Comparison of ENCODE assay signal across 9 mouse cellular contexts in the genomic region with DNA sequence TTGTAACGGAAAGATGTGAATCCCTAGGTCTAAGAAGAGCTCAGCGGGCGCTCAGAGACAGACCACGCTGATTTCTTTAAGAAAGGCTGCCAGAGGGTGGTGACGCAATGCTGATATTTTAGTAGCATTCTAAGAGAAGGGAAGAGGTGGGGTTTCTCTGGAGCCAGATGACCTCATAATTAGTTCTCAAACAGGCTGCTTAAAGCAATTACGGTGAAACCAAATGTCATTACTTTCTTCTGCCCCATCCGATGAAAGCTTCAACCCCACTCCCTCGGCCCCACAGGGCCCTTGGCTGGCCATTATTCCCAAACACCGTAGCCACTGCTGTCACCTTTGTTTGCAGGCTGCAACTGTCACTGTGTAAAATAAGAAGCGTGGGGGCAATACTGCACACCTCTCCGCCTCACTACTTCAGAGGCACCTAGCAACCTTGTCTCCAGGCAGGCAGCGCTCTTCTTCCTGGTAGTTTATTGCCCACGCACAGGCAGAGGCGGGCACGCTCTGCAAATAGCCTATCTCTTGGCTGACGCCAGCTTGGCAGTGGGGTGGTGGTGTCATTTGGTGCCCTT. TPM values are rescaled to one million over a fixed set of nuclear protein-coding genes. Genes with fewer than 3 reads are reported as not detected.
DNase-seq lines count a peak whose midpoint lies in the region; ATAC-seq lines count a peak whose summit lies in the region.
"Had no signal": no experiment of that assay in that cellular context is flagged by ENCODE, and none has a peak within 500 bp of the region (broad histone marks: within the 10 kb centered on the region; RNA-seq: fewer than 3 reads in every experiment).

No protein-coding gene starts in this region.

- peak overlapping the region; percentile 10; the same call in 1 of the 2 replicates for H3K9ac ChIP-seq in forebrain, embryonic 13.5 days
- peak overlapping the region; percentile 15 for H3K9ac ChIP-seq in heart, embryonic 13.5 days
- H3K9ac ChIP-seq in lung, embryonic 16.5 days (ENCODE audit: low read length), result no peak overlapping the region

- no peaks in the 10 kb centered on the region for H3K9me3 ChIP-seq in forebrain, embryonic 13.5 days (replicated peaks)
- H3K9me3 ChIP-seq in heart, embryonic 13.5 days, result no peaks in the 10 kb centered on the region
- H3K9me3 ChIP-seq in lung, embryonic 16.5 days (ENCODE audit: control insufficient read depth, low read length), result no peaks in the 10 kb centered on the region

- H3K27me3 ChIP-seq in forebrain, embryonic 13.5 days, result no peaks in the 10 kb centered on the region
- H3K27me3 ChIP-seq in heart, embryonic 13.5 days (replicated peaks), result no peaks in the 10 kb centered on the region
- no peaks in the 10 kb centered on the region for H3K27me3 ChIP-seq in lung, embryonic 16.5 days (ENCODE audit: control insufficient read depth, insufficient read depth, low read depth, low read length)

- peak overlapping the region; percentile 16 for H3K4me3 ChIP-seq in forebrain, embryonic 13.5 days
- H3K4me3 ChIP-seq in heart, embryonic 13.5 days, result peak overlapping the region; percentile 32
- H3K4me3 ChIP-seq in lung, embryonic 16.5 days (ENCODE audit: low read length), result no peak overlapping the region

- H3K36me3 ChIP-seq in forebrain, embryonic 13.5 days (ENCODE audit: poor library complexity, severe bottlenecking), result no peaks in the 10 kb centered on the region
- no peaks in the 10 kb centered on the region for H3K36me3 ChIP-seq in heart, embryonic 13.5 days
- H3K36me3 ChIP-seq in lung, embryonic 16.5 days (ENCODE audit: control insufficient read depth, insufficient read depth, low read length), result no peaks in the 10 kb centered on the region
- H3K36me3 ChIP-seq: G1E had no signal

- WGBS in forebrain, embryonic 13.5 days, result 17% methylated on average over 16 of the region's 16 CpGs
- 38% methylated on average over 16 of the region's 16 CpGs for WGBS in heart, embryonic 13.5 days
- 37% methylated on average over 16 of the region's 16 CpGs for WGBS in lung, embryonic 16.5 days

- H3K4me2 ChIP-seq in forebrain, embryonic 13.5 days, result peak overlapping the region; percentile 46
- H3K4me2 ChIP-seq in heart, embryonic 13.5 days, result peak overlapping the region; percentile 66
- peak overlapping the region; percentile 23 for H3K4me2 ChIP-seq in lung, embryonic 16.5 days (ENCODE audit: low read depth, low read length)

- H3K27ac ChIP-seq in forebrain, embryonic 13.5 days, result no peak overlapping the region
- H3K27ac ChIP-seq in heart, embryonic 13.5 days (replicated peaks), result no peak overlapping the region
- no peak overlapping the region for H3K27ac ChIP-seq in lung, embryonic 16.5 days (ENCODE audit: low read length)

- peak; percentile 7 to 40 for DNase-seq in urinary bladder, postnatal 36 days (ENCODE audit: low spot score in 2 of 2)
- no peak for DNase-seq in urinary bladder, postnatal 10 days (ENCODE audit: low spot score)
- peak; percentile 65 for DNase-seq in layer of hippocampus, adult 11-12 months (ENCODE audit: low spot score)
- peak; percentile 80 for DNase-seq in right cerebral cortex, postnatal 25 days
- DNase-seq in spleen, postnatal 10 days (ENCODE audit: low spot score in 2 of 2), result no peak

- peaks cover 21% of the 10 kb centered on the region for H3K4me1 ChIP-seq in forebrain, embryonic 13.5 days
- peaks cover 15% of the 10 kb centered on the region for H3K4me1 ChIP-seq in heart, embryonic 13.5 days
- H3K4me1 ChIP-seq in lung, embryonic 16.5 days (replicated peaks; ENCODE audit: control insufficient read depth, insufficient read depth, low read length), result no peaks in the 10 kb centered on the region

- peak; percentile 82 for ATAC-seq in forebrain, embryonic 13.5 days
- no peak for ATAC-seq in heart, embryonic 13.5 days (ENCODE audit: extremely low read depth, insufficient number of reproducible peaks, low FRiP score, low TSS enrichment)
- ATAC-seq in lung, embryonic 16.5 days (ENCODE audit: low read depth), result peak; percentile 66

RNA-seq across cellular contexts. Expression of a gene that starts 50.6 kb away (rescaled TPM):
- 31.6 and 35.8 TPM in 2 replicates for polyA plus RNA-seq in forebrain, embryonic 13.5 days (2015; fragmentation: Nextera tagmentation; extraction: Ambion mirVana)
- polyA plus RNA-seq in heart, embryonic 13.5 days (2015; fragmentation: Nextera tagmentation; extraction: Ambion mirVana), result 64.5 and 76.0 TPM in 2 replicates
- 35.7 and 43.7 TPM in 2 replicates for polyA plus RNA-seq in lung, embryonic 16.5 days (2015; fragmentation: Nextera tagmentation; extraction: Ambion mirVana)

Comparison
In these comparisons a context has a peak if more than half of its experiments do, and no peak if none do; other contexts are left out.
1. DNase-seq: peak in urinary bladder, postnatal 36 days (2 of 2), layer of hippocampus, adult 11-12 months (single experiment) and right cerebral cortex, postnatal 25 days (single experiment); none in urinary bladder, postnatal 10 days (single experiment) and spleen, postnatal 10 days (0 of 2).
2. Peak in every context shown above with its lines, with median percentiles within 50 percentile points of each other: H3K4me2 ChIP-seq.